Mouse (Mus musculus): ENCODE results near the gene Nlrp1a. TPM values are rescaled to one million over a fixed set of nuclear protein-coding genes. Genes with fewer than 3 reads are reported as not detected.

Gene Nlrp1a
- polyA plus RNA-seq (2015; fragmentation: Illumina TruSeq; extraction: RNeasy Lipid Tissue Mini Kit (QIAGEN cat#74804); ENCODE audit: insufficient read depth, low replicate concordance): 1.5 TPM

GRCm38 (mm10) chr11:71144661-71145060 is at the start of gene Nlrp1a:
Gene Nlrp1a (minus strand): TSS chr11:71144704.

Other genes with a start within 250 kb of the Nlrp1a start
- gene Nup88, start 174.7 kb downstream of the Nlrp1a start, polyA plus RNA-seq (2015; fragmentation: Illumina TruSeq; extraction: RNeasy Lipid Tissue Mini Kit (QIAGEN cat#74804); ENCODE audit: insufficient read depth, low replicate concordance): 125 TPM
- gene Rpain, start 174.5 kb downstream of the Nlrp1a start, polyA plus RNA-seq (2015; fragmentation: Illumina TruSeq; extraction: RNeasy Lipid Tissue Mini Kit (QIAGEN cat#74804); ENCODE audit: insufficient read depth, low replicate concordance): 67.8 TPM
- 167 TPM for gene C1qbp, start 161.7 kb downstream of the Nlrp1a start, polyA plus RNA-seq (2015; fragmentation: Illumina TruSeq; extraction: RNeasy Lipid Tissue Mini Kit (QIAGEN cat#74804); ENCODE audit: insufficient read depth, low replicate concordance)
- gene Dhx33, start 140.3 kb downstream of the Nlrp1a start, polyA plus RNA-seq (2015; fragmentation: Illumina TruSeq; extraction: RNeasy Lipid Tissue Mini Kit (QIAGEN cat#74804); ENCODE audit: insufficient read depth, low replicate concordance): 31.1 TPM
- 42.1 TPM for gene Mis12, start 125.1 kb downstream of the Nlrp1a start, polyA plus RNA-seq (2015; fragmentation: Illumina TruSeq; extraction: RNeasy Lipid Tissue Mini Kit (QIAGEN cat#74804); ENCODE audit: insufficient read depth, low replicate concordance)
- 62.0 TPM for gene Derl2, start 124.9 kb downstream of the Nlrp1a start, polyA plus RNA-seq (2015; fragmentation: Illumina TruSeq; extraction: RNeasy Lipid Tissue Mini Kit (QIAGEN cat#74804); ENCODE audit: insufficient read depth, low replicate concordance)
- 1.1 TPM for gene 6330403K07Rik, start 111.2 kb downstream of the Nlrp1a start, polyA plus RNA-seq (2015; fragmentation: Illumina TruSeq; extraction: RNeasy Lipid Tissue Mini Kit (QIAGEN cat#74804); ENCODE audit: insufficient read depth, low replicate concordance)
- gene Nlrp1b, start 86.0 kb upstream of the Nlrp1a start, polyA plus RNA-seq (2015; fragmentation: Illumina TruSeq; extraction: RNeasy Lipid Tissue Mini Kit (QIAGEN cat#74804); ENCODE audit: insufficient read depth, low replicate concordance): 8.2 TPM